Mouse (Mus musculus): Measurements from ENCODE around the gene Prcd. TPM values are rescaled to one million over a fixed set of nuclear protein-coding genes. Genes with fewer than 3 reads are reported as not detected.

Prcd gene
- polyA plus RNA-seq, 1 experiment from 2014 or later: 0.23 TPM

GRCm38 (mm10) chr11:116657311-116658223 lies 4.2 kb downstream of the Prcd start:
- peak; percentile 89 for ATAC-seq (replicated peaks; ENCODE audit: low FRiP score)
- Histone ChIP-seq H3K4me1 (replicated peaks; ENCODE audit: control insufficient read depth, insufficient read depth, low read length) (peaks cover 34% of the 10 kb centered on the region), H3K9me3 (ENCODE audit: control insufficient read depth, low read length) (no peaks in the 10 kb centered on the region), H3K27me3 (ENCODE audit: control insufficient read depth, insufficient read depth, low read length) (peaks cover 23% of the 10 kb centered on the region), H3K4me2 (ENCODE audit: low read depth, low read length, severe bottlenecking) (peak overlapping the region; percentile 48), H3K4me3 (ENCODE audit: low read depth, low read length) (peak overlapping the region; percentile 22), H3K27ac (ENCODE audit: low read depth, low read length) (peak overlapping the region; percentile 81), H3K36me3 (ENCODE audit: control insufficient read depth, insufficient read depth, low read length) (no peaks in the 10 kb centered on the region), H3K9ac (ENCODE audit: low read length) (peak overlapping the region; percentile 52)
- peak; percentile 93 for DNase-seq (ENCODE audit: low spot score)
- WGBS: 9% methylated on average over 22 of the region's 22 CpGs

- peak overlapping the region; percentile 48; the same call in 1 of the 2 replicates for H3K4me2 ChIP-seq (ENCODE audit: low read depth, low read length, severe bottlenecking)
- peak overlapping the region; percentile 65 for H3K27ac ChIP-seq (ENCODE audit: low read depth, low read length)
- no peak overlapping the region for H3K4me3 ChIP-seq (ENCODE audit: low read depth, low read length)
- no peaks in the 10 kb centered on the region for H3K9me3 ChIP-seq (ENCODE audit: control insufficient read depth, low read length)
- 52% methylated on average over 10 of the region's 10 CpGs for WGBS
- peaks cover 34% of the 10 kb centered on the region for H3K4me1 ChIP-seq (replicated peaks; ENCODE audit: control insufficient read depth, insufficient read depth, low read length)
- no peak; the same call in 1 of the 2 replicates for ATAC-seq (replicated peaks; ENCODE audit: low FRiP score)
- DNase-seq (ENCODE audit: low spot score): no peak
- H3K27me3 ChIP-seq (ENCODE audit: control insufficient read depth, insufficient read depth, low read length): peaks cover 16% of the 10 kb centered on the region
- H3K9ac ChIP-seq (ENCODE audit: low read length): peak overlapping the region; percentile 48
- no peaks in the 10 kb centered on the region for H3K36me3 ChIP-seq (ENCODE audit: control insufficient read depth, insufficient read depth, low read length)
Measured at GRCm38 (mm10) chr11:116658238-116658637, 4.9 kb downstream of the Prcd start.

GRCm38 (mm10) chr11:116659027-116659621 lies 5.8 kb downstream of the Prcd start:
- H3K27me3 ChIP-seq (ENCODE audit: control insufficient read depth, insufficient read depth, low read length): peaks cover 9% of the 10 kb centered on the region
- no peak overlapping the region for H3K4me3 ChIP-seq (ENCODE audit: low read depth, low read length)
- no peak overlapping the region for H3K4me2 ChIP-seq (ENCODE audit: low read depth, low read length, severe bottlenecking)
- ATAC-seq (replicated peaks; ENCODE audit: low FRiP score): no peak
- H3K36me3 ChIP-seq (ENCODE audit: control insufficient read depth, insufficient read depth, low read length): no peaks in the 10 kb centered on the region
- no peaks in the 10 kb centered on the region for H3K9me3 ChIP-seq (ENCODE audit: control insufficient read depth, low read length)
- no peak for DNase-seq (ENCODE audit: low spot score)
- H3K4me1 ChIP-seq (replicated peaks; ENCODE audit: control insufficient read depth, insufficient read depth, low read length): peaks cover 30% of the 10 kb centered on the region
- H3K9ac ChIP-seq (ENCODE audit: low read length): no peak overlapping the region
- WGBS: 80% methylated on average over 15 of the region's 15 CpGs
- H3K27ac ChIP-seq (ENCODE audit: low read depth, low read length): no peak overlapping the region

- Histone ChIP-seq H3K36me3 (ENCODE audit: control insufficient read depth, insufficient read depth, low read length) (no peaks in the 10 kb centered on the region), H3K4me1 (replicated peaks; ENCODE audit: control insufficient read depth, insufficient read depth, low read length) (peaks cover 27% of the 10 kb centered on the region), H3K27me3 (ENCODE audit: control insufficient read depth, insufficient read depth, low read length) (no peaks in the 10 kb centered on the region), H3K4me3 (ENCODE audit: low read depth, low read length) (no peak overlapping the region), H3K4me2 (ENCODE audit: low read depth, low read length, severe bottlenecking) (no peak overlapping the region), H3K9ac (ENCODE audit: low read length) (no peak overlapping the region), H3K27ac (ENCODE audit: low read depth, low read length) (no peak overlapping the region), H3K9me3 (ENCODE audit: control insufficient read depth, low read length) (no peaks in the 10 kb centered on the region)
- DNase-seq (ENCODE audit: low spot score) (no peak), ATAC-seq (replicated peaks; ENCODE audit: low FRiP score) (no peak)
- 87% methylated on average over 9 of the region's 9 CpGs for WGBS
Measured at GRCm38 (mm10) chr11:116660181-116660580, 6.8 kb downstream of the Prcd start.

GRCm38 (mm10) chr11:116661291-116661947 lies 8.1 kb downstream of the Prcd start:
- no peak for DNase-seq (ENCODE audit: low spot score)
- Histone ChIP-seq H3K27ac (ENCODE audit: low read depth, low read length) (0 out of 2 replicates have a peak overlapping the region, but pooled peaks have one; percentile 19), H3K36me3 (ENCODE audit: control insufficient read depth, insufficient read depth, low read length) (no peaks in the 10 kb centered on the region), H3K4me2 (ENCODE audit: low read depth, low read length, severe bottlenecking) (peak overlapping the region; percentile 24; the same call in 1 of the 2 replicates), H3K4me3 (ENCODE audit: low read depth, low read length) (no peak overlapping the region), H3K9me3 (ENCODE audit: control insufficient read depth, low read length) (no peaks in the 10 kb centered on the region), H3K9ac (ENCODE audit: low read length) (peak overlapping the region; percentile 10), H3K4me1 (replicated peaks; ENCODE audit: control insufficient read depth, insufficient read depth, low read length) (peaks cover 27% of the 10 kb centered on the region), H3K27me3 (ENCODE audit: control insufficient read depth, insufficient read depth, low read length) (no peaks in the 10 kb centered on the region)
- WGBS: 20% methylated on average over 13 of the region's 13 CpGs
- no peak for ATAC-seq (replicated peaks; ENCODE audit: low FRiP score)

- Histone ChIP-seq H3K9me3 (ENCODE audit: control insufficient read depth, low read length) (no peaks in the 10 kb centered on the region), H3K4me2 (ENCODE audit: low read depth, low read length, severe bottlenecking) (no peak overlapping the region), H3K4me1 (replicated peaks; ENCODE audit: control insufficient read depth, insufficient read depth, low read length) (peaks cover 27% of the 10 kb centered on the region), H3K27me3 (ENCODE audit: control insufficient read depth, insufficient read depth, low read length) (no peaks in the 10 kb centered on the region), H3K27ac (ENCODE audit: low read depth, low read length) (no peak overlapping the region), H3K4me3 (ENCODE audit: low read depth, low read length) (no peak overlapping the region), H3K36me3 (ENCODE audit: control insufficient read depth, insufficient read depth, low read length) (no peaks in the 10 kb centered on the region), H3K9ac (ENCODE audit: low read length) (peak overlapping the region; percentile 9)
- ATAC-seq (replicated peaks; ENCODE audit: low FRiP score): no peak
- 73% methylated on average over 8 of the region's 8 CpGs for WGBS
- no peak for DNase-seq (ENCODE audit: low spot score)
Measured at GRCm38 (mm10) chr11:116661948-116662377, 8.6 kb downstream of the Prcd start.

- no peak overlapping the region for H3K4me2 ChIP-seq (ENCODE audit: low read depth, low read length, severe bottlenecking)
- 85% methylated on average over 10 of the region's 10 CpGs for WGBS
- H3K4me1 ChIP-seq (replicated peaks; ENCODE audit: control insufficient read depth, insufficient read depth, low read length): peaks cover 18% of the 10 kb centered on the region; the same call in 1 of the 2 replicates
- ATAC-seq (replicated peaks; ENCODE audit: low FRiP score): no peak
- H3K36me3 ChIP-seq (ENCODE audit: control insufficient read depth, insufficient read depth, low read length): no peaks in the 10 kb centered on the region
- no peaks in the 10 kb centered on the region for H3K27me3 ChIP-seq (ENCODE audit: control insufficient read depth, insufficient read depth, low read length)
- H3K9ac ChIP-seq (ENCODE audit: low read length): no peak overlapping the region
- DNase-seq (ENCODE audit: low spot score): no peak
- H3K4me3 ChIP-seq (ENCODE audit: low read depth, low read length): no peak overlapping the region
- H3K9me3 ChIP-seq (ENCODE audit: control insufficient read depth, low read length): no peaks in the 10 kb centered on the region
- H3K27ac ChIP-seq (ENCODE audit: low read depth, low read length): no peak overlapping the region
Measured at GRCm38 (mm10) chr11:116665289-116665688, 12.0 kb downstream of the Prcd start.

- Histone ChIP-seq H3K27ac (ENCODE audit: low read depth, low read length) (no peak overlapping the region), H3K4me3 (ENCODE audit: low read depth, low read length) (no peak overlapping the region), H3K36me3 (ENCODE audit: control insufficient read depth, insufficient read depth, low read length) (no peaks in the 10 kb centered on the region), H3K9me3 (ENCODE audit: control insufficient read depth, low read length) (no peaks in the 10 kb centered on the region), H3K4me1 (replicated peaks; ENCODE audit: control insufficient read depth, insufficient read depth, low read length) (peaks cover 10% of the 10 kb centered on the region; the same call in 1 of the 2 replicates), H3K27me3 (ENCODE audit: control insufficient read depth, insufficient read depth, low read length) (no peaks in the 10 kb centered on the region), H3K4me2 (ENCODE audit: low read depth, low read length, severe bottlenecking) (no peak overlapping the region), H3K9ac (ENCODE audit: low read length) (no peak overlapping the region)
- WGBS: 82% methylated on average over 9 of the region's 9 CpGs
- DNase-seq (ENCODE audit: low spot score) (no peak), ATAC-seq (replicated peaks; ENCODE audit: low FRiP score) (no peak)
Measured at GRCm38 (mm10) chr11:116666566-116666965, 13.2 kb downstream of the Prcd start.

Measured in forebrain, embryonic 11.5 days (tissue).